Mouse (Mus musculus): ENCODE results near the gene Ccser2. TPM values are rescaled to one million over a fixed set of nuclear protein-coding genes. Genes with fewer than 3 reads are reported as not detected.

The Ccser2 gene
- polyA plus RNA-seq, 2 experiments: 19.2 to 44.3 TPM

- 35% methylated on average over 2 of the region's 2 CpGs for WGBS
- TF ChIP-seq POLR2A (IDR thresholded peaks at IDR 0.05; ENCODE audit: borderline replicate concordance, extremely low read depth, insufficient read depth, insufficient read length): no peak
- H3K4me2 ChIP-seq (replicated peaks; ENCODE audit: low read depth, low read length, severe bottlenecking): no peak overlapping the region
- ATAC-seq (ENCODE audit: low FRiP score, low read depth): peak; percentile 57; the same call in 1 of the 2 replicates
- no peaks in the 10 kb centered on the region for H3K9me3 ChIP-seq (ENCODE audit: control insufficient read depth, low read length)
- peak; percentile 58 for DNase-seq (ENCODE audit: low spot score)
- no peak overlapping the region for H3K4me3 ChIP-seq (replicated peaks; ENCODE audit: low read length)
- no peak overlapping the region for H3K27ac ChIP-seq (replicated peaks; ENCODE audit: low read depth, low read length)
- no peaks in the 10 kb centered on the region for H3K27me3 ChIP-seq (ENCODE audit: control insufficient read depth, insufficient read depth, low read length)
- no peaks in the 10 kb centered on the region for H3K36me3 ChIP-seq (ENCODE audit: control insufficient read depth, insufficient read depth, low read length)
- H3K4me1 ChIP-seq (ENCODE audit: control insufficient read depth, insufficient read depth, low read length): no peaks in the 10 kb centered on the region
- no peak overlapping the region for H3K9ac ChIP-seq (ENCODE audit: low read depth, low read length, severe bottlenecking)
Measured at GRCm38 (mm10) chr14:36952142-36952541, 16.4 kb downstream of the Ccser2 start.

- Histone ChIP-seq H3K27ac (replicated peaks; ENCODE audit: low read depth, low read length) (no peak overlapping the region), H3K4me2 (replicated peaks; ENCODE audit: low read depth, low read length, severe bottlenecking) (no peak overlapping the region), H3K4me1 (ENCODE audit: control insufficient read depth, insufficient read depth, low read length) (no peaks in the 10 kb centered on the region), H3K27me3 (ENCODE audit: control insufficient read depth, insufficient read depth, low read length) (no peaks in the 10 kb centered on the region), H3K36me3 (ENCODE audit: control insufficient read depth, insufficient read depth, low read length) (peaks cover 10% of the 10 kb centered on the region), H3K9ac (ENCODE audit: low read depth, low read length, severe bottlenecking) (no peak overlapping the region), H3K9me3 (ENCODE audit: control insufficient read depth, low read length) (no peaks in the 10 kb centered on the region), H3K4me3 (replicated peaks; ENCODE audit: low read length) (no peak overlapping the region)
- no peak for TF ChIP-seq POLR2A (IDR thresholded peaks at IDR 0.05; ENCODE audit: borderline replicate concordance, extremely low read depth, insufficient read depth, insufficient read length)
- WGBS: 56% methylated on average over 5 of the region's 5 CpGs
- ATAC-seq (ENCODE audit: low FRiP score, low read depth) (no peak), DNase-seq (ENCODE audit: low spot score) (no peak)
Measured at GRCm38 (mm10) chr14:36942716-36943115, 25.9 kb downstream of the Ccser2 start.

- no peak overlapping the region for H3K4me3 ChIP-seq (replicated peaks; ENCODE audit: low read length)
- 77% methylated on average over 2 of the region's 2 CpGs for WGBS
- no peak overlapping the region for H3K4me2 ChIP-seq (replicated peaks; ENCODE audit: low read depth, low read length, severe bottlenecking)
- peaks cover 4% of the 10 kb centered on the region; the same call in 1 of the 2 replicates for H3K4me1 ChIP-seq (ENCODE audit: control insufficient read depth, insufficient read depth, low read length)
- no peak overlapping the region for H3K9ac ChIP-seq (ENCODE audit: low read depth, low read length, severe bottlenecking)
- peaks cover 14% of the 10 kb centered on the region for H3K36me3 ChIP-seq (ENCODE audit: control insufficient read depth, insufficient read depth, low read length)
- DNase-seq (ENCODE audit: low spot score) (no peak), ATAC-seq (ENCODE audit: low FRiP score, low read depth) (no peak)
- no peak for TF ChIP-seq POLR2A (IDR thresholded peaks at IDR 0.05; ENCODE audit: borderline replicate concordance, extremely low read depth, insufficient read depth, insufficient read length)
- H3K27ac ChIP-seq (replicated peaks; ENCODE audit: low read depth, low read length): no peak overlapping the region
- no peaks in the 10 kb centered on the region for H3K27me3 ChIP-seq (ENCODE audit: control insufficient read depth, insufficient read depth, low read length)
- no peaks in the 10 kb centered on the region for H3K9me3 ChIP-seq (ENCODE audit: control insufficient read depth, low read length)
Measured at GRCm38 (mm10) chr14:36937941-36938340, 30.6 kb downstream of the Ccser2 start.

- H3K4me1 ChIP-seq (ENCODE audit: control insufficient read depth, insufficient read depth, low read length): peaks cover 4% of the 10 kb centered on the region; the same call in 1 of the 2 replicates
- H3K9me3 ChIP-seq (ENCODE audit: control insufficient read depth, low read length): no peaks in the 10 kb centered on the region
- H3K9ac ChIP-seq (ENCODE audit: low read depth, low read length, severe bottlenecking): no peak overlapping the region
- no peak for TF ChIP-seq POLR2A (IDR thresholded peaks at IDR 0.05; ENCODE audit: borderline replicate concordance, extremely low read depth, insufficient read depth, insufficient read length)
- H3K36me3 ChIP-seq (ENCODE audit: control insufficient read depth, insufficient read depth, low read length): peaks cover 14% of the 10 kb centered on the region
- peak; percentile 19; the same call in 1 of the 2 replicates for ATAC-seq (ENCODE audit: low FRiP score, low read depth)
- peak; percentile 59 for DNase-seq (ENCODE audit: low spot score)
- no peak overlapping the region for H3K27ac ChIP-seq (replicated peaks; ENCODE audit: low read depth, low read length)
- no peak overlapping the region for H3K4me2 ChIP-seq (replicated peaks; ENCODE audit: low read depth, low read length, severe bottlenecking)
- WGBS: 70% methylated on average over 7 of the region's 7 CpGs
- H3K27me3 ChIP-seq (ENCODE audit: control insufficient read depth, insufficient read depth, low read length): no peaks in the 10 kb centered on the region
- H3K4me3 ChIP-seq (replicated peaks; ENCODE audit: low read length): no peak overlapping the region
Measured at GRCm38 (mm10) chr14:36937080-36937878, 31.3 kb downstream of the Ccser2 start.

GRCm38 (mm10) chr14:36932638-36933382, 35.8 kb downstream of the Ccser2 start:
- Histone ChIP-seq H3K27me3 (ENCODE audit: control insufficient read depth, insufficient read depth, low read length) (no peaks in the 10 kb centered on the region), H3K27ac (replicated peaks; ENCODE audit: low read depth, low read length) (no peak overlapping the region), H3K36me3 (ENCODE audit: control insufficient read depth, insufficient read depth, low read length) (peaks cover 10% of the 10 kb centered on the region; the same call in 1 of the 2 replicates), H3K9ac (ENCODE audit: low read depth, low read length, severe bottlenecking) (no peak overlapping the region), H3K9me3 (ENCODE audit: control insufficient read depth, low read length) (no peaks in the 10 kb centered on the region), H3K4me1 (ENCODE audit: control insufficient read depth, insufficient read depth, low read length) (peaks cover 4% of the 10 kb centered on the region; the same call in 1 of the 2 replicates), H3K4me3 (replicated peaks; ENCODE audit: low read length) (no peak overlapping the region), H3K4me2 (replicated peaks; ENCODE audit: low read depth, low read length, severe bottlenecking) (no peak overlapping the region)
- no peak for ATAC-seq (ENCODE audit: low FRiP score, low read depth)
- DNase-seq (ENCODE audit: low spot score): no peak
- no peak for TF ChIP-seq POLR2A (IDR thresholded peaks at IDR 0.05; ENCODE audit: borderline replicate concordance, extremely low read depth, insufficient read depth, insufficient read length)
- WGBS: 60% methylated on average over 10 of the region's 10 CpGs

Measured in limb, embryonic 14.5 days (tissue).